Mouse (Mus musculus) left cerebral cortex, adult 18-20 months (tissue): Measurements from ENCODE around the gene Stat5b. TPM values are rescaled to one million over a fixed set of nuclear protein-coding genes. Genes with fewer than 3 reads are reported as not detected.
A peak's percentile ranks its signal among the peaks of the same experiment; 100 is the strongest.

ENCODE experiments used
- DNase-seq, 2 experiments: peaks; one replicate each; pipeline ENCODE4 v3.0.0; 2021 to 2022; ENCODE audit warnings: low spot score in 2 of 2, mixed read lengths in 1 of 2
- total RNA-seq, 2 experiments: library from RNA; stranded (reverse); gene quantifications; 2 replicates each; pipeline ENCODE4 v1.2.3; 2021

Gene Stat5b
- total RNA-seq, 2 experiments from 2014 or later, result 26.8 to 28.0 TPM

GRCm38 (mm10) chr11:100843070-100843669 is 7.4 kb downstream of the Stat5b start:
- no peak for DNase-seq

DNA sequence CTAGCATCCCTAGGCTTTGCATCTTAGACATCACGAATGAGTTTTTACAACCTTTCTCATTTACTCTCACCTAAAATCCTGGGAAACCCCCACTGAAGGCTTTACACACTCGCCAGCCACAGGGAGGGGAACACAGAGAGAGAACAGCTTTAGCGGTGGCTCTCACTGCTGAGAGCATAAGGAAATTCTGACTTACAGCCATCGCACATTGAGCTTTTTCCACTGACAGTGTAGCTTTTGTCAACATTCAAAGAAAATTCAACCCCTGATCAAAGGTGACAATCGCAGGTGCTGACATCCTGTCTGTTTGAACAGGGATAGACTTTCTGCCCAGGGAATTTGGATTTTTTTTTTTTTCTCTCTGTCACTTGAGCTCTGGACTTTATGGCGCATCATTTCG is 8.5 kb downstream of the Stat5b start:
- no peak for DNase-seq

DNA sequence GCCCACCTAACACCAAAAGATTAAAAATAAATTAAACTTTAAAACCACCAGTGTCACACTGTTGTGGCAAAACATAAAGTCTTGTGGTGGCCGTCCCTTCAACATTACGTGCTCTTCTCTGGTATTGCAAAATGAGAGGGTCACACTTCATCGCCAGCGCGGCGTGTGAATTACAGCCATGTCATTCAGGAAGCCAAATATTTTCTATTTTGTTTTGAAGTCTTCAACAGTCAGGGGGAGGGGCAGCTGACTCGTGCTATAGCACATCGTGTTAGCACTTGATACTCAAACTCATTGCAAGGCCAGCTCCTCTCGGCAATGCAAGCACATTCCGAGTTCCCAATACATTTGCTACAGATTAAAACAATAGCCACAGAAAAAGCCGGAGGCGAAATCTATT is 9.7 kb downstream of the Stat5b start:
- DNase-seq, result no peak

DNA sequence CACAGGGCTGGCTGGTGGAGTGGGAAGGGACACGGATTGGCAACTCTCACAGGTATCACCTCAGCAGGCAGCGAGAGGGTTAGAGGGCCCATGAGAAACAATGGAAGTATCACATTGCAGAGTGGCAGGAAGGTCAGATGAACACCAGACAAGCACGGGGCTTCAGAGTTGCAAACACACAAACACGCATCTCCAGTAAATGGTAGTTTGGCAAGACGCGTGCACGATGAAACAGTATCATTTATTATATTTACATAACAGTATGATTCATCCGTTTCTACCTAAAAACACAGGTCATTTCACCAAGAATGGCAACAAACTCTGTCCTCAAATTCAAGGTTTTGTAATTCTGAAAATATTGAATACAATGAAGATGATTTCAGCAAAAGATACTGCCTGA is 11.0 kb downstream of the Stat5b start:
- DNase-seq, result no peak

DNA sequence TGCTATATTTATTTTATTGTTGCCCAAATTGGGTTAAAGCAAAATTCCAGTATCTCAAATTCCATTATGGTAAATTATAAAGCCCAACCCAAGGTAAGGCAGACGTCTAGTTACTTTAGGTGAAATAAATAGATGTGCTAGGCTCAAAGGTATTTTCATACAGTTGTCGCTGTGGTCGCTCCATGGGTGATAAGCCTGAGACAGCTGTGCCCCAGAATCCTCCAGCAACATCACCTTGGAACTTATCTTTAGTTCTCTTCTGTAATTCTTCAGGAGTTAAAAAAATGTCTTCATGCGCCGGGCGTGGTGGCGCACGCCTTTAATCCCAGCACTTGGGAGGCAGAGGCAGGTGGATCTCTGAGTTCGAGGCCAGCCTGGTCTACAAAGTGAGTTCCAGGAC is 11.6 kb downstream of the Stat5b start:
- DNase-seq, result no peak

DNA sequence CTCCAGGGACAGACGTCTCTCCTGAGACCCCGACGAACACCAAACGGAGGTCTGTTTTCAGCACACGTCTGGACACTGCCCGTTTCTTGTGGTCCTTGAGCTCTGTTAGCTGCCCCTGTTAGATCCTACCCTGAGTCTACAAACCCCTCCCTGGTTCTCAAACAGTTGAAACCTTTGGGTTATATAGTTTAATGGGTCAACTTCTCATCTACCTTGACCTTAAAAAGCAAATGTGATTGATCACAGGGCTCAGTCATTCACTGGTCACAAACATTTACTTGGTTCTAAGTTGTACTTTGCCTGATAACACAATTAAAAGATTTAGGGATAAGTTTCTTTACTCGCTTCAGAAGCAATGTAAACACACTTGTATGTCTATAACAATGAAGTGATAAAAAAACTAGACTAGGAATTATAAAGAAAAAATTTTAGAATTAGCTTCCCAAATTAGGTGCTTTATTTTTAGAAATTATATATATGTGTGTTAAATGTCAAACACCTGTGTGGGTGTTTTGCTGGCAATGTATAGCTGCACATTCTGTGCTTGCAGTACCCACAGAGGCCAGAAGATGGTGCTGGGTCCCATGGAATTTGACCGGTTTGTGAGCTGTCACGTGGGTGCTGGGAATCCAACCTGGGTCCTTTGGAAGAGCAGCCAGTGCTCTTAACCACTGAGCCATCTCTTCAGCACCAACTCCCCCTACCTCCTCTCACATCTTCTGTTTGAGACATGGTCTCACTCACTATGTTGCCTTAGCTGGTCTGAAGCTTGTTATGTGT is 13.4 kb downstream of the Stat5b start:
- no peak for DNase-seq

DNA sequence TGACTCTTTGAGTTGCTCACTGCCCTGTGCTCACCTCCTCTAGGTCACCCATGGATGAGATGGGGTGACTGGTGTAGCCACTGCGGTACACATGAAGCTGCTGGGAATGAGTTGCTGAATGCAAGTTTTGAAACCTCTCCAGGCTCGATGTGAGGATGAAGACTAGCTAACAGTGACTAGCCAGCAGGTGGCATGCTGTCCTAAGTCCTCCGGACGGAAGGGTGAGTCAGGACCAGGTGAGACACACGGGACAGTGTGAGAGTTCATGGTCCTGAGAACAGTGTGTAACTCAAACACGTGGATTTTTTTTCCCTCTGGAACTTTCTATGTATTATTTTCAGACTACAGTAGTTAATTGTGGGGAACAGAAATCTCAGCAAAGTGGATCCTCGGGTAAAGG is 17.1 kb downstream of the Stat5b start:
- no peak for DNase-seq

- no peak for DNase-seq
Observed at GRCm38 (mm10) chr11:100831396-100831795, 19.1 kb downstream of the Stat5b start.

DNA sequence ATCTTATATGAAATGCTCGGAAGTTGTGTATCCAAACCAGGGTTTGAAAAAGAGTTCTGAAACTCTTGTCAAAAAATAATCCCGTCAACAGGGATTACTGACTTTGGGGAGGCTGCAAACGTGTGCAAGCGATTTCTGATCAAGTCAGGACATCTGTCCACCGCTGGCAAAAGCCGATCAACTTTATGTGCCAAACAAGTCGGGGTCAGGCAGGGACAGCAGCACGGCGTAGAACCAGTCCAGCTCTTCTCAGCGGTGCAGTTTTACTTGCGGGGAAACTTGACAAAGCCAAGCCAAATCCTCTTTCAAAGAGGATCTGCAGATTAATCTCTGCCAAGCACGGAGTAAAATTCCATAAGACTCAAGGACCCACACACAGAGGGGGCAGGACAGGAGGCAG is 20.8 kb downstream of the Stat5b start:
- DNase-seq, result no peak

DNA sequence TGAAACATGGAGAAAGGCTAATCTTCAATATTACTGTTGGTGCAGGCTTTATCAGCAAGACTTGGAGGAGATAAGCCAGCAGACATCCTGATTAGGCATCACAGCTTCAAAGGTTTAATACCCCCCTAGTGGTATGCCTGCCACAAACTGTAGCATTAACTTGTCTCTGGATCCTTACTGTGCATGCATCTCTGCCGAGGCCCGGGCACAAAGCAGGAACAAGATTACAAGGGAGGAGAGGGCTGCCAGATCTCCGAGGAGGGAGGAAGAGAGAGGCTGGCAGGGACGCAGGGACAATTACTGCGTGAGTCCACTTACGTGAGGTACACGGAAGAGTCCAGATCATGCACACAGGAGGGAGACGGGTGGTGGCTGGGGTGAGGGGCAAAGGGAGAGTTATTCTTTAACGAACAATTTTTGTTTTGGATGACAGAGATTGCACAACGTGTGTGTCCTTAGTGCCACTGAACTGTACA is 21.8 kb downstream of the Stat5b start:
- no peak for DNase-seq

- peak in 1 of 2 experiments; percentile 51 for DNase-seq
Observed at GRCm38 (mm10) chr11:100826161-100826866, 24.2 kb downstream of the Stat5b start.

GRCm38 (mm10) chr11:100825451-100825850 is 25.1 kb downstream of the Stat5b start:
- no peak for DNase-seq

GRCm38 (mm10) chr11:100824496-100824895 is 26.0 kb downstream of the Stat5b start:
- DNase-seq, result no peak

DNA sequence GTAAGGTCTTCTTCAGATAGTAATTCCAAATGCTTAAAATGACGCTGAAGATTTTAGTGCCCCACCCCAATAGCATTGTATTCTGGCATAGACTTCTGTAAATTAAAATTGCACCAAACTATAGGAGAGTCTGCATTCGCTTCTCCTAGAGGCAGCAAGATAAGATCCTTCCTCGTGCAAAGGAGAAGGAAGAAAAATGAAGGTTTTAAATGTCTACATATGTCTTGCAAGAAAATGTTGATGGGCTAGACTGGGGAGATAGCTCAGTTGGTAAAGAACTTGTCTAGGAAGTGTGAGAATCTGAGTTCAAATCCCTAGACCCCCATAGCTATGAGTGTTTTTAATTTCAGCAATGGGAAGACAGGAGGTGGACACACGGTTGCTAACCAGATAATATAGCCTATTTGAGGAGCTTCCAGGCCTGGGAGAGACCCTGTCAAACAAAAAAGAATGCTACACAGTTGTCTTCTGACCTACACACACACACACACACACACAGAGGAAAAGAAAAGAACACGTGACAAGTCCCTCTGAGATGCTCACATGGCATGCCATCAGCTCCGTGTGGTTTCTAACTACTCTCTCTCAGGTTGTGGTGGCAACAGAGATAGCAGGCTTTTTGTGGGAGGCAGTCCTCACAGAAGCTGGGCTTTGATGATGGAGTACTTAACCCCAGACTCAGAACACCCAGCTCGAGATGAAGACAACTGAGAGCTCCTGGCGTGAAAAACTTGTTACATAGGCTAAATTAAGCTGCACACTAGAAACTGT is 26.8 kb downstream of the Stat5b start:
- DNase-seq, result no peak

- DNase-seq, result no peak
Observed at GRCm38 (mm10) chr11:100822365-100822764, 28.2 kb downstream of the Stat5b start.

- no peak for DNase-seq
Observed at GRCm38 (mm10) chr11:100821605-100822220, 28.8 kb downstream of the Stat5b start.

DNA sequence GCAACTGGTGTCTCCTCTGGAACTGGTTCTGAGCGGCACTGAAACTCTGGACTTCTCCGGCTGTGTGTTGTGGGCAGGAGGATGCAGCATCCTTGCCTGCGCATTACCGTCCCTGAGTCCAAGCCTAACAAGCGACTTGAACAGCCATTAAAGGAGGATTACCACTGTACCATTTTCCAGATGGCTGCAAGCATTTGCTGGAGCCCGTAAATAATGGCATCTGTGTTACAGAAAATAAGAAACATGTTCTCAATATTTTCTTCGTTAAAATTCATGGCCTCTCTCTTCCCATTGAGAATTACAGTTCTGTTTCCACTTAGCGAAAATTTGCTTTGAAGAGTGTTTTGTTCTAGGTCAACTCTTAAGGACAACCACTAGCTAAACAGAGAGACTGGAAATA is 30.5 kb downstream of the Stat5b start:
- DNase-seq, result no peak

- no peak for DNase-seq
Observed at GRCm38 (mm10) chr11:100819626-100820025, 30.9 kb downstream of the Stat5b start.

GRCm38 (mm10) chr11:100819048-100819447 is 31.5 kb downstream of the Stat5b start:
- no peak for DNase-seq

- DNase-seq, result no peak
Observed at GRCm38 (mm10) chr11:100818359-100819012, 32.0 kb downstream of the Stat5b start.
